Mouse (Mus musculus) brain, embryonic 14.5 days (tissue): ENCODE data around the gene Tox3. TPM values are rescaled to one million over a fixed set of nuclear protein-coding genes. Genes with fewer than 3 reads are reported as not detected.
A peak's percentile ranks its signal among the peaks of the same experiment; 100 is the strongest.

Experiments used
- DNase-seq: peaks from one replicate; pipeline ENCODE4 v3.0.0-alpha.2; 2011; ENCODE audit warnings: low read depth
- CTCF ChIP-seq: fragments of 200-500 bp; IDR thresholded peaks from 2 replicates; pipeline ENCODE4 v1.5.1; 2012; ENCODE audit warnings: inconsistent platforms, mild to moderate bottlenecking, moderate library complexity, borderline replicate concordance; ENCODE audit not compliant: insufficient read depth, insufficient read length; ENCODE audit errors: extremely low read depth
- POLR2A ChIP-seq: fragments of 200-500 bp; IDR thresholded peaks from 2 replicates; pipeline ENCODE4 v1.6.1; 2012; ENCODE audit warnings: mild to moderate bottlenecking, inconsistent platforms, borderline replicate concordance; ENCODE audit not compliant: poor library complexity, insufficient read depth, insufficient read length, severe bottlenecking; ENCODE audit errors: extremely low read depth
- polyA plus RNA-seq: library from polyadenylated mRNA; depleted of rRNA; stranded (reverse); fragments of >200 nt; gene quantifications from 2 replicates; pipeline ENCODE4 v1.2.3, GENCODE M21; 2012; rRNA removed

The Tox3 gene
- polyA plus RNA-seq = 88.1 and 90.0 TPM in 2 replicates

DNA sequence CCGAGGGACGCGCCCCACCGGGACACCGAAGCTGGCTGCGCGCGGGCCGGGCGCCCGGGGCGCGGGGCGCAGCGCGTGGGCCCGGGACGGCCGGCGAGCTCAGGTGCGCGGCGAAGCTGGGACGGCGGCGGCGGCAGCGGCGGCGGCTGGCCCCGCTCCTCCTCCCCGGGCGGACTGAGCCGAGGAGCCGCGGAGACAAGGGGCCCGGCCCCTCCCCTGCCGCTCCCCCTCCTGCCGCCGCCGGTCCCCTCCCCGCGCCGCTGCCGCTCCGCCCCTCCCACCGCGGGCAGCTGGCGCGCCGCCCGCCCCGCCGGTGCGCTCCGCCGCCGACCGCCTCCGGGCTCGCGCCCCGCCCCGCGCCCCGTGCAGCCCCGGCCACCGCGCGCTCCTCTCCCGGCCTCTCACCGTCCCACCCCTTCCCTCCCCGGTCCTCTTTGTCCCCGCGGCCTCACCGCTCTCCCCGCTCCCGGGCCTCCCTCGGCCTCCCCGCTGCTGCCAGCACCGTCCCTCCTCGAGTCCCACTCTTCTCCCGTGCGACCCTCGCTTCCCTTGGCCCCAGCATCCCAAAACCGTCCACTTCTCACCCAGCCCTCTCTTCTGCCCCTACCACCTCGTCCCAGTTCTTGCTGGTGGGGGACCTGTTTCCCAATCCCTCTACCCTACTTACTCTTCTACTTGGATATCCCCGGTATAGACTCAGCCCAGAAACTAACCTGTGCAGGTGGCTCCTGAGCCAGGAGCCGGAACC, at the start of gene Tox3:
TSS of gene Tox3 (minus strand) at position 166 of the 748 bp plus-strand sequence.
- TF ChIP-seq POLR2A = peak; percentile 54; the same call in 1 of the 2 replicates
- TF ChIP-seq CTCF = no peak
- peak; percentile 78 for DNase-seq

DNA sequence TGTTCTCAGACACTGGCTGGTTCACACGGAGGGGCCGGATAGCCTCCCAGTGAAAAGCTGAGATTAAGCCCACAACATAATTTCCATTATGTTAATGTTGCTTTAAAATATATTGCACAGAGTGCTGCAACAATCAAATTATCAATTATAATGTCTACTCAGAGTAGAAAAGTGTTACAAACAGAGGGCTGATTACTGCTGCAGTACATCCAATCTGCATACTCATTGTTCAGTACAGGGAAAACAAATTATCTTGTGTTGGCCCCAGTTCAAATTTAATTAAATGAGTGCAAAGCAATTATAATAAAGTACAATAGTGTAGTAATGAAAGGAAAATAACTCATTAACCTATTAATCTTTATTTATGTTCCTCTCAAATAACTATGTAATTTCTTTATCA, 44.5 kb upstream of the Tox3 start:
- TF ChIP-seq CTCF (no peak), POLR2A (no peak)
- peak; percentile 82 for DNase-seq

DNA sequence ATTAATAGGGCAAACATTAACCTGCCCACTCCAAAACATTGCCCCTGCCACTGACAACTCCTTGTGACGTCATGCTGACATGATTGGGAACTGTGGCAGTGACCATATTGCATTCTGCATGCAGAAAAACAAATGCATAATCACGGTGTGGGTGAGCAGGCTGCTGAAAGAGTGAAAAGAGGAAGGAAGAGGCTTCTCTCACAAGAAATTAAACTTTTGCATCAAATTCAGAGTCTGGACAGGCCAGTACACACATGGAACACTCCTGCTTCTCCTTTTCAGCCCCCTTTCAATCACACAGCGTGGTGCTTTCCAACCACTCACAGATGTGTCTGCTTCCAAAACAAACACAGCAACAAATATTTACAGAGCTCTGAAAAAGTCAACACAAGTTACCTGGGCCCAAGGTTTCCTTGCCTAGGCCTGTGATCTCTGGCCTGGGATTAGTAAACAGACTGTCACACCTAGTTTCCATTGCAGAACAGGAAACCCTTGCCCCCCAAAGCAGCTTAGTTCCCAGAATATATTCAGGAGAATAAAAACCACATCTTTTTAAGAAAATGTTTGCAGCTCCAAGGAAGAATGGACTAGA, 43.4 kb upstream of the Tox3 start:
- no peak for DNase-seq
- TF ChIP-seq POLR2A = no peak
- no peak for TF ChIP-seq CTCF

DNA sequence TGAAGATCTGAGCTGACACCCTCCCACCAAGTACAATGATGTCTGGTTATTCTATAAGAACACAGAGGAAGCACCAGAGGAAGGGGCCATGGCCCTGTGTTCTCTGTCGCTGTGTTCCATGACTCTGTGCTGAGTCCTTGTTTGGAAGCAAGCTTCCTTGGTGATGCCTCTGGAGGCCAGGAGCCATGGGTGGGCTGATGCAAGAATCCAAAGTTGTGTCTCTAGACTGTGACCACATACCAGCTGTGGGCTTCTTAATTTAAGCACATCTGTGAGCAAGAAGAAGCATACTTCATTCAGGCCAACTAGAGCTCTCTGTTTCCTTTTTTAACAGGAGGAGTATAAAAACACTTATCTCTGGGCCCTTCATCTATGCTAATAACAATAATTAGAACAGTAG, 42.7 kb upstream of the Tox3 start:
- no peak for DNase-seq
- TF ChIP-seq POLR2A (no peak), CTCF (no peak)

DNA sequence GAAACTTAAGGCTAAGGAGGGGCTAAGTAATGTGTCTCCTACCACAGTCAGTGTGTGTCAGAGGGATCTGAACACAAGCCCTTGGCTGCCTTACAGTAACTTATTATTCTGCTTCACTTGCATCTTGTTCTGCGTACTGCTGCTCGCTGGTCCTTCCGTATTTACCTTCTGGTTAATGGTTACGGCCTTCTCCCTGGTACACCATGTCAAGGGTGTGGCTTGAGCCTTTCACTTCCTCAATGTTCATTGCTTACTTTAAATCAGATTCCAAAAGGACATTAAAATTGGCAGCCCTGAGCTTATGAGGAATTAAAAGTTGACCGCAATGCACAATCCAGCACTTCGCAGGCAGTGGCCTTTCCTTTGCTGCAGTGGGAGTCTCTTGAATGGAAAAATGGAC, 30.9 kb upstream of the Tox3 start:
- TF ChIP-seq CTCF (no peak), POLR2A (no peak)
- DNase-seq = no peak

DNA sequence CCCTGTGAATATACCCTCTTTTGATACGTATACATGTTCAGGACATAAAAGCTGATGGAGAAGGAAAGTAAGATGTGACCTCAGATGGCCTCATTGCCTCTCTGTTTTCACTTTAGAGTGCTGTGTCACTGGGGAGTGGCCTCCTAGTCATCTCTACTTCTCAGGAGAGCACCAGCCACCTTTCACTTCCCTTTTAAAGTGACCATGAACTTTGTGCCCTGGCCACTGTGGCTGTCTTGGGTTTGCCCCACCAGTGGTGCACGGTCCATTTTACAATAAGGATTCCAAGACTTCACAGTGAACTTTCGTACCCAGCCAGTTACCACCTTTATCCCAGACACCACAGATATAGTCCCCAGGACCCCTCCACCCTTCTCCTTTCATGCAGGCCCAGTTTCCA, 29.9 kb upstream of the Tox3 start:
- TF ChIP-seq CTCF (no peak), POLR2A (no peak)
- no peak for DNase-seq

DNA sequence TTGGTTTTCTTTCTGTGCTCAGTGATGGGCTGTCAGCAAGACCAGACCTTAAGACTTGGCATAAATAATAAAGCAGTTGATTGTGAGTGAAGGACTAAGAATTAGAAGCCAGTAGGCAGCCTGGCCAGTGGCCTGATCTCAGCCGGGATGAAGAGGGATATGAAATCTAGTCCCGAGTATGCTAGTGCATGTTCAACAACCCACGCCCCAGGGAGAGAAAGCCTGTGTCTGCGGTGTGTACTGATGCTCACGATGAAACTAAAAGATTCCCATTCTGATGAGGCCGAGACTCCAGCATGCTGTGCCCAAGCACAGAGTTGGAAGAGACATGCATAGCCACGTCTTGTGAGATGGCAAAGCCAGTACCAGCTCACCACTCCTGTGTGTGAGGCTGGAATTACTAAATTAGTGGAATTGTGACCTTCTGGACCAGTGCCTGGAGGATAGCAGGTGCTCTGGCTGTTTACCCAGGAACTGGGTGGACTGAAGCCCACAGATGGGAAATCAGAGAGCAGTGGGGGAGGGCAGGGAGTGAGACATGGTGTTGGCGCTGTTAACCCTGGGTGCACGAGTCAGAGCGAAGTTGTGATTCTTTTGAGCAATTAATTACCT, 23.6 kb upstream of the Tox3 start:
- TF ChIP-seq CTCF (no peak), POLR2A (no peak)

DNA sequence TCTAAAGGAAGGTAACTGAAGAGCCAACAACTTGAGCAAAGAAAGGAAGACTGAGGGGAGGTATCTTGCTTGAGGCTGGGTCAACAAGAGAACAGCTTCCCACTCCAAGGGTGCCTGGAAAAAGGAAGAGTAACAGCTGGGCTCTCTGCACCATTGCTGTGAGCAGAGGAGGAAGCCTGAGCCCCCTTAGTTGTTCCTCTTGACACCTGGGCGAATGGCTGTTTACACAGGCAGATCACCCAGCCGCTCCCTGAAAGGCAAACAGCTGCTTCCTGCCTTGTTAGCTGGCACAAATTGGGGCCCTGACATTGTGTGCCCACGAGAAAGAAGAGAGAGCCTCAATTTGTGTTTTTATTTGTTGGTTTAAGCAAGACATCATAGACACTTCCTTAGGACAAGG, 21.7 kb upstream of the Tox3 start:
- TF ChIP-seq POLR2A (no peak), CTCF (no peak)
- DNase-seq = peak; percentile 10

More for the DNA sequence above, 23.6 kb upstream of the Tox3 start:
- DNase-seq = peak; percentile 81

DNA sequence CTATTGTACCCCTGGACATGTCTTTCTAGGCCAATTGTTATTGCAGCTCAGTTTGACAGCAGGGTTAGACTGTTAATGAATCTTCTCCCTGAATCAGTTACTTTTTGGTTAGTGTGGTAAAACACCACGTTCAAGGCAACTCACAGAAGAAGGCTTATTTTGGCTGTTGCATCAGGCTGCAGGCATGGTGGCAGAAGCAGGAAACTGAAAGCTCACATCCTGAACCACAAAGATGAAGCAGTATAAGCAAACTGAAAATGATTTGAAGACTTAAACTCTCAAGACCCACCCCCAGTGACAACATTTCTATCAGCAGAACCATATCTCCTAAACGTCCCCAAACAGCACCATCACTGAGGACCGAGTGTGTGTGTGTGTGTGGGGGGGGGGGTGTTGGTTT, 8.6 kb upstream of the Tox3 start:
- no peak for TF ChIP-seq POLR2A
- no peak for TF ChIP-seq CTCF
- DNase-seq = no peak

DNA sequence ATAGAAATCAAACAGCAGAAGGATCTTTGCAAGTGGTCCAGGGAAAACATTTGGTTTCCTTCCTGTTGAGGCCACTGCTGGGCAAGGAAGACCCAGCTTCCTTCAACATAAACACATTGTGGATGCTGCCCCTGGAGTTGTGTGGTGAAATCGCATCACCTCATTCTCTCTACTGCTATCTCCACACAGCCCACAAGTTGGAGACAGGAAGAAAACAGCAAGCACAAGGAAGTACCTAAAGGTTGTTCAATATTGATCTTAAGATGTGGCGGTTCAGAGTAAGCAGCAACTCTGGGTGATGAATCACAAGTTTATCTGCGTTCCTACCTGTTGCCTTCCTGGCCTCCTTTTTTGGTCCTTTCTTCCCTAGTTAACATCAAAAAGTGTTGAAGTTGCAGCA, 6.6 kb upstream of the Tox3 start:
- no peak for TF ChIP-seq CTCF
- no peak for TF ChIP-seq POLR2A
- DNase-seq = no peak

DNA sequence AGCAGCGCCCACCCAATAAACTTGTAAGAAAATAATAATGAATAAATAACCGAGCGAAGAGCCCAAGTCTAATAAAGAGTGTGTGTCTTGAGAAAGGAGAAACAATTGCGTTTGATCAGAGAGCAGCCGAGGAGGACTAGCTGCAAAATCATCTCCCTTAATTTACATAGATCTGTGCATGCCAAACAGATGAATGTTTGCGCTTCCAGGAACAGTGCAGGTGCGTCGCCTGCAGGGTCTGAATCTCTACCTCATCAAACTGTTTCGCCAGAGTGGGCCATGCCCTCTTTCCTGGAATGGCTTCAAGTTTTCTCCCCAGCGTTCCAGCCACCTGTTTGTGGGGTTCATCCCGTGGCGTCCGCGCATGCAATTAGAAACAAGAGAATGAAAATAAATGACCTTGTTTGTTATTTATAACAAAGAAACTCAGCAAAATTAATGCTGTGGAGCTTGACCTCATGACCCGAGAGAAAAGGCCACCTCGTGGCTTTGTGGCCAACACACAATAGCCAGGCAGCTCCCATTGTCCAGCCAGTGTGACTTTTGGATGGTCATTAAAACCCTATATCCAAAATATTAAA, 5.9 kb upstream of the Tox3 start:
- DNase-seq = peak; percentile 56
- TF ChIP-seq CTCF = no peak
- no peak for TF ChIP-seq POLR2A
